Mouse (Mus musculus): Measurements from ENCODE around the gene Rras.
A peak's percentile ranks its signal among the peaks of the same experiment; 100 is the strongest.

The Rras gene

GRCm38 (mm10) chr7:45017242-45018061 lies at the start of gene Rras:
Gene Rras (plus strand): TSS chr7:45017961.
- peak; percentile 100 for DNase-seq

DNA sequence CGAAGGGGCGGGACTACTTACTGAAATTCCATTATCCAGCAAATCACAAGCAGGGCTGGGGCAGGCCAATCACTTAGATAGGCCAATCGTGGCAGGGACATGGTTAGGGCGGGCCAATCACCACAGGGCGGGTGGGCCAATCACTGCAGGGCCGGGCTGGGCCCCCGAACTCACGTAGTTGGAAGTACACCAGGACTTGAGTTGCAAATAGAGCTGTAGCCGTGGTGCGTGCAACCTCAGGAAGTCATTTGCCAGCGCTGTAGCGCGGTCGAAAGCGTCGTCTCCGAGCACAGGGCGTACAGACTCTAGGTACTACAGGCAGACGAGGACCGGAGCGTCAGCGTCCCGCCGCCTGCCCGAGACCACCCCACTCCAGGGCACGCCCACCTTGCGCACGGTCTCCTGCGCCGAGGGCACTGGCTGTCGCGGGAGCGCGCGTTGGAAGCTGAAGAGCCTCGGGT lies 47.5 kb upstream of the Rras start:
- peak; percentile 99 for DNase-seq

DNA sequence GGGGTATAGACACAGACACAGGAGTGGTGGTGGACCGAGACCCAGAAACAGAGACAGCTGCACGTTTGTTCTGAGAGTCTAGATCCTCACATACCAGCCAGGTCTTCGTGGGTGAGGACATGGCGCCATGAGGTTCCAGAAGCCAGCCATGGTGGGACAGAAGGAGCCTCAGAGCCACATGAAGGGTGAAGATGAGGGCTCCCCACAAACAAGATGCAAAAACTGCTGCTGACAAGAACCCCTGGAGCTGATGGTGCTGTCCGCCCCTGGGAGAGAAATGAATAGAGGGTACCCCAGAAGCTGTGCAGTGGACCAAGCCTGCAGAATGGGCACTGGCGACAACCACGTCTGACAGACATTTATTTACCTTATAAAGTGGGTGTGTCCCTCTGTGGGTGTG lies 46.6 kb upstream of the Rras start:
- DNase-seq: peak; percentile 91

DNA sequence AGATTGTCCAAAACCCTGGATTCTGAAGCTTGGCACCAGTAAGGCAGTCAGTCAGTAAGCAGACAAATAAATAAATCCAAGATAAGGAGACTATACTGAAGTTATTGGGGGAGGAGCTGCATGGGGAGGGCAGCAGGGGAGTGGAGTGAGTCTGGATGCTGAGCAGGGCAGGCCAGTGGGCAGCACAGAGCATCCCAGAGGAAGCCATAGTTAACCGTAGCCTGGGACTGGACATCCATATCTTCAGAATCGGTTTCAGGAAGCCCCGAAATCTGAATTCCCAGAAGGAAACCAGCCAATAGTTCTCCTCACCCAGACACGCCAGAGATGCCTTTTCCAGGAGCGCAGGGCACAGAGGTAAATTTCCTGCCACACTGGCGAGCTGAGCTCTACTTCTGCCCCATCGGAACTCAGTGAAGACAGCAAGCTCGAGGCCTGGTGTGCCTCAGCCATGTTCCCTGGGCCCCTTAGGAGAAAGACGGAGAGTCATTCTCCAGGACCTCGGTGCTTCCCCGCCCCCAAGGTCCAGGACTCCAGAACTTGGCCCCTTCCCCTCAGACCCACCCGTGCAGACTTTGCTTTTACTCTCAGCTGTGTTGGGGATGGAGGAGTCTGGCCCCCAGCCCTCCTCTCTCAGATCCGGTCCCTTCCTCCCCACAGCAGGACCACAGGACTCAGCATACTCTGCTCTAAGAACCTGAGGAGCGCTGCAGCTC lies 44.2 kb upstream of the Rras start:
- peak; percentile 93 for DNase-seq

DNA sequence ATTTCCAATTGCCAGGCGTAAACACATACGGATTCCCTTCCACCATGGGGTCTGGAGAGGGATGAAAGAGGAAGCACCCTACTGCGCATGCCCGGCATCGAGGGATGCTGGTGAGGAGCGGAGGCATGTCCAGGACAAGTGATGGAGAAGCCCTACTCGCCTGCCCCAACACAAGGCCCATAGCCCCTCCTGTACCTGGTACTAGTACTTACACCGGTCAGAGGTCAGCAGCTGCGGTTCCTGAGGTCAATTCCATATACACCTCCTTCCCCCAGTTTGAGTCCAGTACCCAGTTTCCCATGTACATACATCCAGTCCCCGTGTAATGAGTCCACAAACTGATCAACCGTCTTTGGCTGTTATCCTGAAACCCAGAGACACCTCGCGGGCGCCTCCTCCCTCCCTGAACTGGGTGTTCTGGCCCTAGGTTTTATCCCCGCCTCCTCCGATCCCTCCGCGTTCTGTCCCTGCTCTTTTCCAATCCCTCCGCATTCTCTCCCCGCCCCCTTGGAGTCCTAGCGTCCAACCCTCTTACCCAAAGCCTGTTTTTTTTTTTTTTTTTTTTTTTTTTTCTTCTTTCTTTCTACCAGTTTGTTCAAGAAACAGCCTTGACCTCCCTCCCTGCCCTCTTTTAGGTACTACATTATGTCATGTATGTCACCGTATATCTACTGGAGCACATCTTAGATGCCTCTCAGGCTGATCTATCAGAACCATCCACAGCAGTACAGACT lies 43.2 kb upstream of the Rras start, which contains the start of gene Cpt1c:
TSS of gene Cpt1c (minus strand) at position 469 of the 734 bp plus-strand sequence.
- DNase-seq: peak; percentile 98

GRCm38 (mm10) chr7:44975117-44975419 lies 42.7 kb upstream of the Rras start:
- peak; percentile 90 for DNase-seq

DNA sequence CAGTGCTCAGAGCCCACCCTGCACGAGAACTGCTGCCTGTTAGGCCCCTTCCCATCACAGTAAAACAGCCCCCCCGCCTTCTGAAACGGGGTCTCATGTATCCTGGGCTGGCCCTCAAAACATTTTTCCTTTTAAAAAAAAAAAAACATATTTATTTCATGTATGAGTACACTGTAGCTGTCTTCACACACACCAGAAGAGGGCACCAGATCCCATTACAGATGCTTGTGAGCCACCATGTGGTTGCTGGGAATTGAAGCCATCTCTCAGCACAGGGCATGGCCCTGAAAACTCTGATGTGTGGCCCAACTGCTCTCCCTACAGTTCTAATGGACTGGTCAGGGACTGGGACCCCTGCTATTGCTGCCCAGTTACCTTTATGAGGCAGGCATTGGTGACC lies 39.5 kb upstream of the Rras start:
- DNase-seq: no peak

- peak; percentile 92 for DNase-seq
Observed at GRCm38 (mm10) chr7:44981539-44981938, 36.2 kb upstream of the Rras start.

DNA sequence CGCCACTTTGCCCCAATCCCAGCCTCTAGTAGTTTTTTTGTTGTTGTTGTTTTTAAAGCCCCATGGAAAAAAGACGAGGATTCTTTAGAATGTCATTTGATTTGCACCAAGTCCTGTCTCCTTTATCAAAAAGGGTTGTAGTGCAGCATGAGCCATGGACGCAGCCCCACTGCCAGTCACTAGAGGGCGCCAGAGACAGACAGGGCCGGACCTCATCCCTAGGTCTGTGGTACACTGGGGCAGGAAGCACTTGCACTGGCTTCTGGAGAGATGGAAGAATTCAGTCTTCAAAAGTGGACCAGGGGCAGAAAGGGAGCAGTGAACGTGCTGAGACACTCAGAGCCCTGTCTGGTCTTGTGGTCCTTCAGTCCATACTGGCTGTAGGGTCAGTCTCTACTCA lies 34.7 kb upstream of the Rras start:
- DNase-seq: peak; percentile 98

- peak; percentile 93 for DNase-seq
Observed at GRCm38 (mm10) chr7:44983944-44984832, 33.6 kb upstream of the Rras start.

DNA sequence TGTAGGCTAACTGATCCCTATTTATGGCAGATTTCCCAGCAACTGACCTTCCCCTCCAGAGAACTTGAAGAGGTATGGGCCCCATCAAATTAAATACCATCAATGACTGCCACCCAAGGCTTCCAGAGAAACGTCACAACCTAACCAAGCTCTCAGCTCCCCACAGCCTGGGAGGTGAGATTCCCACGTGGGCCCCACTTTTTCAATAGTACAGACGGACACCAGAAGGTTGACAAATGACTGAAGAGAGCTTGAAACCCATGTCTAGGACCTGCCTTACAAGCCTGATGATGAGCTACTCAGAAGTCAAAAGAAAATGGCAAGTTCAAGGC lies 33.0 kb upstream of the Rras start:
- DNase-seq: peak; percentile 93

DNA sequence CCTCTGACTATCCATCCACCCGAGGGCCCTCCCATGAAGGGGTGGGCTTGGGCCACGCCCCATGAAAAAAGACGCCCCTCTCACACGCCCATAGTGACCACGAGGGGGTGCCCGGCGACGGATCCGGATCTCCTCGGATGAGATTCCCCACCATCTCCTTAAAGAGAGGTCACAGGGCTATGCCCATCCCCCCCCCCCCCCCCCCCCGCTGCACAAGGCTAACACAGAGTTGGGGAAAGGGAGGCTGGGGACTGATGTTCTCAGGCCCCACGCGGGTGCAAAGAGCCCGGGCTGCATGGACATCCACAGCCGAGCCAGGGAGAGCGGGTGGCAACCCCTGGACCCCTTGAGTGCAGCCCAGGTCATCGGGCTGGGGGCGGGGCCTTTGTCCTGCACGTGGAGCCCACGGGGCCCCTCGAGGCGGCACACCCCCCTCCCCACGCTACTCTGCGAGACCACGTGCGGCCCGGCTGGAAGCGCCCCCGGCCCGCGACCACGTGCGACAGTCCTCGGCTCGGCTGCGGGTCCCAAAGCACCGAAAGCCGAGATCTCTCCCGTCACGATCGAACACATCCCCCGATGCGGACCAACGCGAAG lies 32.1 kb upstream of the Rras start:
- DNase-seq: peak; percentile 98

DNA sequence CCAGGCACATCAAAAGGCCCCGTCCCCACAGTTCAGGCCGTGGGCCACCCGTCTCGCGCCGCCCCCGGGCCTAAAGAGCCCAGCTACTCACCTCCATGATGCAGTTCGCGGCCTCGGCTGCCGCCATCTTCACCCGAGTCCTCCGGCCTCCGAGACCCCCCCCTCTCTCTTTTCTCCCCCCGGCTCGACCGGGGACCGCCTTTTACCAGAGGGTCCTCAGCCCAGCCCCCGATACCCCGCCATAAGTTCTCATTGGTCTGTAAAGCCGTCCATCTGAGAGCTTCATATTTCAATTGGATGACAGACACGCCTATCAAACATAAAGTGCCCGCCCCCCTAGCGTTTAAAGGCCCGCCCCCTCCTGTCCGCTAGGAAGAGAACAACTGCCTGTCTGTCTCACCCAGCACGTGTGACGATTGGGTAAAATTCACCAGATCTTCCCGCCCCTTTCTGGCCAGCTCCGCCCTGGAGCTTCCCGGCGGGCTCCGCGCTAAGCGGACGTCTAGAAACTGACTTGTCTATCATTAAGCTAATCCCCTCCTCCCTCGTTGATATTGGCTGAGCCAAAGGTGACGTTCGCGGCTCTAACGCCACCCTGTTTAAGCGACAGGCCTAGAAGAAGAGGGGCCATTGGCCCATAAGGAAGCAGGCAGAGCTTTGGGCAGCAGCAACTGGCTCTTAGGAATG lies 31.4 kb upstream of the Rras start, which contains the start of gene Prmt1:
TSS of gene Prmt1 (minus strand) at position 377 of the 687 bp plus-strand sequence.
- DNase-seq: peak; percentile 100

DNA sequence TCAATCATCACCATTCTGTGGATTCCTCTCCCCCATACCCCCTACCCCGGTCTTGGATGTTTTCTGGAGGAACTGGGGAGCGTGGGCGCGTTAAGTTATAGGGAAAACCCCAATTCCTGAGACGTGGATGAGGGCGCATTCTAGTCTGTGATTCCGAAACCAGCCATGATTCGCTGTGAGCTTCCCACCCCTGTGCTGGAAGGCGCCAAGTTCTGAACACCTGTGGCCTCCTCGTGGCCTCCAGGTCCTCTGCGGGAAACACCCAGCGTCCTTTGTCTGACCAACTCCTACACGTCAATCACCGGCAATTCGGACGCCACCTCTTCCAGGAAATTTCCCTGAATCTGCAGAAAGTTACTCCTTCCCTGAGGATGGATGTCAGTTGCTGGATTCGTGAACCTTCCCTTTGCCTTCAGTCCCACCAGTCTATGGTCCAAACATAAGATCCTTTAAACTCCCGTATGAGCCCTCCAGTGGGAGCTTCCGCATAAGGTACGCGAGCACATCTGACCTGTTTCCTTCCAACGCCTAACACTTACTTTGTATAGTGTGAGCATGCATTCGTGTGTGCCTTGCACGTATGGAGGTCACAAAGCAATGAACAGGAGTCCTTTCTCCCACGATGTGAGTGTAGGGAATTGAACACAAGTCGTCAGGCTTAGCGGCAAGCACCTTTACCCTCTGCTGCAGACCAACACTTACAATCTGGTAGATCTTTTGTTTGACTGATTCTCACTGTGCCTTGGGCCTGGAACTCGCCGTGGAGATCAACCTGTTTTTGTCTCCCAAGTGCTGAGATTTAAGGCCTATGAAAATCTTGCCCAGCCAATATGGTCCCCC lies 30.7 kb upstream of the Rras start:
- DNase-seq: no peak

DNA sequence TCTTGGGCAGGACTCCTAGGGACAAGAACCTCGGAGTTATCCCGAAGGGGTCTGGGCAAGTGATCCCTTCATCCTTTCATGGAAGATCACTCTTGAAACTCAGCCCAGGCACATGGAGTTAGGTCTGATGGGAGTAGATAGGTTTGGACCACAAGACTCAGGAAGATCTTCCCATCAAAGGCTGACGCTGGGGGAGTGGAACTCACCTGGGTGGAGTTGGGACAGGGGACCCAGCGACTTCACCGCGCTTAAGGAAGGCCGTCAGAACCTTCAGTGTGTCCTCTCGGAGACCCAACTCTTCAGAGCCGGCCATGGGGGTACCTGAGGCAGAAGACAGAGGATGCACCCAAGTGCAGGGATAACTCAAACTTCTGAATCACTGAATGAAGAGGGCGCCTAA lies 21.1 kb upstream of the Rras start:
- peak; percentile 95 for DNase-seq

DNA sequence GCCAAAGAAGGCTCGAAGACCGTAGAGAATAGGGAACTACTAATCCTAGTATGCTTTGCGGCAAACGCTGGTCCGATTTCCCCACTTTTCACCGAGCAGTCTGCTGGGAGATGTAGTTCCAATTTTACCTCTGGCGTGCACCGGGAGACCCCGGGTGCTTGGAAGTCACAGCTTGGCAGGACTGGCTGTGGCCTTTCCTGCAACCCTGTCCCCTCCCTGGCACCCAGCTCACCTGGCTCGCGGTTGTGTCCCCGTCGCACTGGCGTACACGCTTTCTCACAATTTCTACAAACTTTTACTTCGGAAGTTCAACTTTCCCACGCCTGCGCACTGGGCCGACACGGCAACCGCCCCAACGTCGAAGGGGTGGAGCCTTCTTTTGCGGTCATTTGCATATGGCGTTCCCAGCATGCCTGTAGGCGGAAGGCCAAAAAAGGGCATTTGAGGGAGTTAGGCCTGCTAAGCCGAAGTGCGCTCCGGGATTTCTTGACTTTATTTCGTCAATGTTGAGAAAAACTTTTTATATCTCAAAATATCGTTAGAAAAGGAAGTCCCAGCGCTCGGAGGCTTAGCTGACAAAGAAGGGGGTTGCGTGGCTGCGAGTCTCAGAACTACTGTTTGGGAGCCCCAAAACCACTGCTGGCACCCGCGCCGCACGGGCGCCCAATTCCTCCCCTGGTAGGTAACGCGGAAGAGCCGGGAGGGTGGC lies 20.4 kb upstream of the Rras start, which contains the start of gene Irf3:
TSS of gene Irf3 (plus strand) at position 418 of the 709 bp plus-strand sequence.
- peak; percentile 99 for DNase-seq

GRCm38 (mm10) chr7:44997940-44998428 lies 19.8 kb upstream of the Rras start:
- DNase-seq: no peak

DNA sequence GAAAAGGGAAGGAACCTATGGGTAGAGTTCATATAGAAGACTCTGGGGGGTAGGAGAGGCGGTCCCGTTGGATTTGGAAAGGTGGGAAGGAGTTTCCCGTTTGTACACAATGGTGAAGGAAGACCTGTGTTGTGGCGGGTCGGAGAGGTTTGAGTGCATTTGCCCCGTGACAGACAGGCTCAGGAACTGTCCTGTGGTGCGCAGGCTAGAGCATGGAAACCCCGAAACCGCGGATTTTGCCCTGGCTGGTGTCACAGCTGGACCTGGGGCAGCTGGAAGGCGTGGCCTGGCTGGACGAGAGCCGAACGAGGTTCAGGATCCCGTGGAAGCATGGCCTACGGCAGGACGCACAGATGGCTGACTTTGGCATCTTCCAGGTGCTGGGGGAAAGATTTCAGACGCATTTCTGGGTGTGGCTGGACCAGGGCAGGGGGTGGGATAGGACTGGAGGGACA lies 19.2 kb upstream of the Rras start, which contains the start of gene Bcl2l12:
TSS of gene Bcl2l12 (minus strand) at position 212 of the 455 bp plus-strand sequence.
- DNase-seq: peak; percentile 97

GRCm38 (mm10) chr7:44999753-45000152 lies 18.0 kb upstream of the Rras start:
- DNase-seq: peak; percentile 96
